ENCODE assay signal across 8 mouse cellular contexts in the genomic region with DNA sequence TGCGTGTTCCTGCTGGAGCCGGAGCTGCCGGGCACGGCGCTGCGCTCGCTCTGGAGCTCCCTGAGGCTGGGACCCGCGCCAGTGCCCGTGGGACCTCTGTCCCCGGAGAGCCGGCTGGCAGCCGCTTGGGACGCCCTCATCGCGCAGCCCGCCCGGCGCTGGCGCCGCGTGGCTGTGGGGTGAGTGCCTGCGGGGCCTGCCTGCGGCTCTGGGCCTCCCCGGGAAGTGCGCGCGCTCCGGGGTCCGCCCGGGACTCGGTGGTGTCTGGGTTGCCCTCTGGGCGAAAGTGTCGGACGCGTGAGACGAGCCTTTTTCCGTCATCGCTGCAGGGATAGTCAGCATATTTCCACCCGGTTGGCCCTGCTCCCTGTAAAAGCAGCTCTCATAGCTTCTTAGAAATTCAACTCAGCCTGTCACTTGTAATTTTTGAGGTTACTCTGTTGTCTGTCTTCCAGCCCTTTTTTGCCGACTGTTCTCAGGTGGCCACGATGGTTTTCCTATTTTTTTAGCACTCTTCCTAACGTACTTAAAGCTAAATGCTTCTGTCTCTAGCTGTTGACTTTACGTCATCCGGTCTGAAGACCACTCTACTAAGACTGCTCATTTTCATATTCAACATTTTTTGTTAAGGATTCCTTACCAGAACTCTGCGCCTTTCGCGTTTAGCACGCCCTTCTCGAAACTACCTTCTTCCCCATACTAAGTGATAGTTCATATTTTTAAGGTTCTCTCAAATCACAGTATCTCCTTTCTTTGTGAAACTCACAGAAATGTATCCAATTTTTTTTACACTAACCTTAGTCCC. TPM values are rescaled to one million over a fixed set of nuclear protein-coding genes. Genes with fewer than 3 reads are reported as not detected.
A peak's percentile ranks its signal among the peaks of the same experiment; 100 is the strongest.
DNase-seq lines count a peak whose midpoint lies in the region; ATAC-seq and TF ChIP-seq lines count a peak whose summit lies in the region.

No protein-coding gene starts in this region.

- TF ChIP-seq CTCF in lung, embryonic 14.5 days (IDR thresholded peaks at IDR 0.05; ENCODE audit: low read depth): no peak

- H3K4me3 ChIP-seq in lung, embryonic 14.5 days (ENCODE audit: low read depth, low read length): peak overlapping the region; percentile 81
- peak overlapping the region; percentile 78 for H3K4me3 ChIP-seq in brown adipose tissue, adult 24 weeks (ENCODE audit: insufficient read depth, low read depth, low read length)
- peak overlapping the region; percentile 97 for H3K4me3 ChIP-seq in hindbrain, embryonic 16.5 days (ENCODE audit: low read length)
- peak overlapping the region; percentile 49 for H3K4me3 ChIP-seq in myocyte

- peak overlapping the region; percentile 70 for H3K4me2 ChIP-seq in lung, embryonic 14.5 days
- H3K4me2 ChIP-seq in hindbrain, embryonic 16.5 days (ENCODE audit: low read length): peak overlapping the region; percentile 75
- H3K4me2 ChIP-seq in myocyte (ENCODE audit: low read depth): peak overlapping the region; percentile 83

- no peak for TF ChIP-seq POLR2A in myocyte (IDR thresholded peaks at IDR 0.05; ENCODE audit: insufficient read length, low read depth)

- ATAC-seq in lung, embryonic 14.5 days (ENCODE audit: insufficient read depth): peak; percentile 75
- no peak for ATAC-seq in hindbrain, embryonic 16.5 days

- H3K27ac ChIP-seq in lung, embryonic 14.5 days (ENCODE audit: low read depth): peak overlapping the region; percentile 91
- H3K27ac ChIP-seq in brown adipose tissue, adult 24 weeks (replicated peaks; ENCODE audit: low read depth, low read length): no peak overlapping the region; the same call in 1 of the 2 replicates
- H3K27ac ChIP-seq in hindbrain, embryonic 16.5 days (ENCODE audit: low read depth, low read length): peak overlapping the region; percentile 91

- H3ac ChIP-seq in myocyte (ENCODE audit: control insufficient read depth, insufficient read length): peak overlapping the region; percentile 46

- peaks cover 8% of the 10 kb centered on the region; the same call in 1 of the 2 replicates for H3K4me1 ChIP-seq in lung, embryonic 14.5 days (ENCODE audit: insufficient read depth)
- H3K4me1 ChIP-seq in brown adipose tissue, adult 24 weeks (ENCODE audit: control insufficient read depth, insufficient read depth, insufficient read length, low read length): no peaks in the 10 kb centered on the region
- peaks cover 7% of the 10 kb centered on the region for H3K4me1 ChIP-seq in hindbrain, embryonic 16.5 days (ENCODE audit: control insufficient read depth, insufficient read depth, low read depth, low read length)

- H3K27me3 ChIP-seq in lung, embryonic 14.5 days (ENCODE audit: insufficient read depth, low read length): no peaks in the 10 kb centered on the region
- no peaks in the 10 kb centered on the region for H3K27me3 ChIP-seq in hindbrain, embryonic 16.5 days (replicated peaks; ENCODE audit: control insufficient read depth, insufficient read depth, low read length)
- H3K27me3 ChIP-seq in myocyte (ENCODE audit: control insufficient read depth, insufficient read depth, insufficient read length): no peaks in the 10 kb centered on the region

- DNase-seq in lung, embryonic 14.5 days: peak; percentile 53
- no peak for DNase-seq in lung, adult 18-20 months
- DNase-seq in right cerebral cortex, adult 18-20 months: no peak
- DNase-seq in urinary bladder, postnatal 10 days (ENCODE audit: low spot score): no peak
- DNase-seq in cerebellum, postnatal 10 days: no peak

- H3K9me3 ChIP-seq in lung, embryonic 14.5 days (ENCODE audit: low read depth, low read length): no peaks in the 10 kb centered on the region
- no peaks in the 10 kb centered on the region for H3K9me3 ChIP-seq in hindbrain, embryonic 16.5 days (ENCODE audit: control insufficient read depth, low read length)

- peak overlapping the region; percentile 77 for H3K9ac ChIP-seq in lung, embryonic 14.5 days
- peak overlapping the region; percentile 91 for H3K9ac ChIP-seq in hindbrain, embryonic 16.5 days (ENCODE audit: low read depth, low read length)

- 1% methylated on average over 50 of the region's 50 CpGs for WGBS in lung, embryonic 14.5 days
- 1% methylated on average over 50 of the region's 50 CpGs for WGBS in hindbrain, embryonic 16.5 days

- H3K36me3 ChIP-seq in lung, embryonic 14.5 days (ENCODE audit: insufficient read depth): no peaks in the 10 kb centered on the region
- no peaks in the 10 kb centered on the region for H3K36me3 ChIP-seq in hindbrain, embryonic 16.5 days (ENCODE audit: control insufficient read depth, insufficient read depth, low read length)
- H3K36me3 ChIP-seq in myocyte (ENCODE audit: control insufficient read depth, insufficient read depth): no peaks in the 10 kb centered on the region

- H3K79me2 ChIP-seq in myocyte (ENCODE audit: control insufficient read depth, insufficient read depth): peaks cover 27% of the 10 kb centered on the region

TF ChIP-seq in myocyte, 11 proteins besides CTCF, POLR2A, EP300 and RAD21:
- TF ChIP-seq SRF (IDR thresholded peaks at IDR 0.05; ENCODE audit: control insufficient read depth, insufficient read length, low read depth) (no peak), MYOG (IDR thresholded peaks at IDR 0.05; ENCODE audit: control insufficient read depth in 1 of 3, insufficient read depth in 1 of 3, insufficient read length in 2 of 3, low read depth in 2 of 3) (no peak), TCF3 (IDR thresholded peaks at IDR 0.05; ENCODE audit: insufficient read length, low read depth) (no peak), MYOD1 (IDR thresholded peaks at IDR 0.05; ENCODE audit: control insufficient read depth in 1 of 3, insufficient read length in 2 of 3, low read depth in 2 of 3) (no peak), E2F4 (IDR thresholded peaks at IDR 0.05; ENCODE audit: insufficient read depth) (no peak), TCF12 (IDR thresholded peaks at IDR 0.05; ENCODE audit: insufficient read depth, poor library complexity, severe bottlenecking) (no peak), USF1 (IDR thresholded peaks at IDR 0.05; ENCODE audit: low read depth) (no peak), MAX (IDR thresholded peaks at IDR 0.05; ENCODE audit: low read depth) (no peak)

RNA-seq across cellular contexts. Expression of a gene that starts 0.5 kb away (rescaled TPM):
- 56.8 and 57.0 TPM in 2 replicates for polyA plus RNA-seq in lung, embryonic 14.5 days (2014; fragmentation: Nextera tagmentation; extraction: Ambion mirVana)
- 9.3 and 9.7 TPM in 2 replicates for polyA plus RNA-seq in brown adipose tissue, adult 24 weeks (2012; ENCODE audit: insufficient read depth, insufficient read length, missing spikeins)
- polyA plus RNA-seq in hindbrain, embryonic 16.5 days (2015; fragmentation: Nextera tagmentation; extraction: Ambion mirVana): 22.6 and 25.7 TPM in 2 replicates
- polyA plus RNA-seq in myocyte (2012; fragmentation: generic; extraction: Trizol): 25.4 TPM
